Mouse (Mus musculus): ENCODE data around the gene Pcdh9. TPM values are rescaled to one million over a fixed set of nuclear protein-coding genes. Genes with fewer than 3 reads are reported as not detected.

The Pcdh9 gene
- total and polyA plus RNA-seq, 2 experiments, result 0.01 to 0.37 TPM

GRCm38 (mm10) chr14:93880071-93880470, 10.4 kb downstream of the Pcdh9 start:
- Histone ChIP-seq H3K36me3 (ENCODE audit: control insufficient read depth, insufficient read depth, low read length) (no peaks in the 10 kb centered on the region), H3K4me1 (ENCODE audit: control insufficient read depth, insufficient read depth, low read length) (no peaks in the 10 kb centered on the region), H3K4me3 (ENCODE audit: insufficient read depth, low read depth, low read length) (no peak overlapping the region), H3K79me2 (ENCODE audit: control insufficient read depth, insufficient read depth, low read length) (no peaks in the 10 kb centered on the region), H3K27ac (replicated peaks; ENCODE audit: insufficient read depth, low read depth, low read length) (no peak overlapping the region), H3K9ac (ENCODE audit: low read depth, low read length) (no peak overlapping the region), H3K27me3 (ENCODE audit: control insufficient read depth, insufficient read depth, low read length) (no peaks in the 10 kb centered on the region)
- no peak for DNase-seq (ENCODE audit: extremely low read depth, low read depth, low spot score)
- no peak for TF ChIP-seq POLR2A (IDR thresholded peaks at IDR 0.05; ENCODE audit: extremely low read depth, insufficient read depth, low read length)
- TF ChIP-seq CTCF (IDR thresholded peaks at IDR 0.05; ENCODE audit: low read depth, low read length), result no peak
- WGBS, result 95% methylated on average over 1 of the region's 1 CpGs

GRCm38 (mm10) chr14:93875968-93876367, 14.5 kb downstream of the Pcdh9 start:
- DNase-seq (ENCODE audit: extremely low read depth, low read depth, low spot score), result no peak
- H3K36me3 ChIP-seq (ENCODE audit: control insufficient read depth, insufficient read depth, low read length), result no peaks in the 10 kb centered on the region
- H3K79me2 ChIP-seq (ENCODE audit: control insufficient read depth, insufficient read depth, low read length), result no peaks in the 10 kb centered on the region
- H3K4me1 ChIP-seq (ENCODE audit: control insufficient read depth, insufficient read depth, low read length), result no peaks in the 10 kb centered on the region
- H3K27ac ChIP-seq (replicated peaks; ENCODE audit: insufficient read depth, low read depth, low read length), result no peak overlapping the region
- H3K4me3 ChIP-seq (ENCODE audit: insufficient read depth, low read depth, low read length), result no peak overlapping the region
- no peaks in the 10 kb centered on the region for H3K27me3 ChIP-seq (ENCODE audit: control insufficient read depth, insufficient read depth, low read length)
- H3K9ac ChIP-seq (ENCODE audit: low read depth, low read length), result no peak overlapping the region
- WGBS, result 82% methylated on average over 1 of the region's 1 CpGs
- TF ChIP-seq CTCF (IDR thresholded peaks at IDR 0.05; ENCODE audit: low read depth, low read length) (no peak), POLR2A (IDR thresholded peaks at IDR 0.05; ENCODE audit: extremely low read depth, insufficient read depth, low read length) (no peak)

GRCm38 (mm10) chr14:93868211-93868610, 22.3 kb downstream of the Pcdh9 start:
- DNase-seq (ENCODE audit: extremely low read depth, low read depth, low spot score), result no peak
- H3K27ac ChIP-seq (replicated peaks; ENCODE audit: insufficient read depth, low read depth, low read length), result no peak overlapping the region
- H3K79me2 ChIP-seq (ENCODE audit: control insufficient read depth, insufficient read depth, low read length), result no peaks in the 10 kb centered on the region
- TF ChIP-seq POLR2A (IDR thresholded peaks at IDR 0.05; ENCODE audit: extremely low read depth, insufficient read depth, low read length) (no peak), CTCF (IDR thresholded peaks at IDR 0.05; ENCODE audit: low read depth, low read length) (no peak)
- H3K27me3 ChIP-seq (ENCODE audit: control insufficient read depth, insufficient read depth, low read length), result no peaks in the 10 kb centered on the region
- no peaks in the 10 kb centered on the region for H3K4me1 ChIP-seq (ENCODE audit: control insufficient read depth, insufficient read depth, low read length)
- no peak overlapping the region for H3K4me3 ChIP-seq (ENCODE audit: insufficient read depth, low read depth, low read length)
- no peak overlapping the region for H3K9ac ChIP-seq (ENCODE audit: low read depth, low read length)
- no peaks in the 10 kb centered on the region for H3K36me3 ChIP-seq (ENCODE audit: control insufficient read depth, insufficient read depth, low read length)

GRCm38 (mm10) chr14:93858069-93858468, 32.4 kb downstream of the Pcdh9 start:
- WGBS, result 77% methylated on average over 3 of the region's 3 CpGs
- Histone ChIP-seq H3K4me3 (ENCODE audit: insufficient read depth, low read depth, low read length) (no peak overlapping the region), H3K36me3 (ENCODE audit: control insufficient read depth, insufficient read depth, low read length) (no peaks in the 10 kb centered on the region), H3K4me1 (ENCODE audit: control insufficient read depth, insufficient read depth, low read length) (no peaks in the 10 kb centered on the region), H3K27me3 (ENCODE audit: control insufficient read depth, insufficient read depth, low read length) (no peaks in the 10 kb centered on the region), H3K27ac (replicated peaks; ENCODE audit: insufficient read depth, low read depth, low read length) (no peak overlapping the region), H3K9ac (ENCODE audit: low read depth, low read length) (no peak overlapping the region), H3K79me2 (ENCODE audit: control insufficient read depth, insufficient read depth, low read length) (no peaks in the 10 kb centered on the region)
- no peak for DNase-seq (ENCODE audit: extremely low read depth, low read depth, low spot score)
- TF ChIP-seq POLR2A (IDR thresholded peaks at IDR 0.05; ENCODE audit: extremely low read depth, insufficient read depth, low read length) (no peak), CTCF (IDR thresholded peaks at IDR 0.05; ENCODE audit: low read depth, low read length) (no peak)

GRCm38 (mm10) chr14:93846091-93846677, 44.3 kb downstream of the Pcdh9 start:
- H3K79me2 ChIP-seq (ENCODE audit: control insufficient read depth, insufficient read depth, low read length), result no peaks in the 10 kb centered on the region
- no peaks in the 10 kb centered on the region for H3K36me3 ChIP-seq (ENCODE audit: control insufficient read depth, insufficient read depth, low read length)
- H3K4me3 ChIP-seq (ENCODE audit: insufficient read depth, low read depth, low read length), result no peak overlapping the region
- H3K9ac ChIP-seq (ENCODE audit: low read depth, low read length), result no peak overlapping the region
- H3K4me1 ChIP-seq (ENCODE audit: control insufficient read depth, insufficient read depth, low read length), result no peaks in the 10 kb centered on the region
- no peak for DNase-seq (ENCODE audit: extremely low read depth, low read depth, low spot score)
- H3K27ac ChIP-seq (replicated peaks; ENCODE audit: insufficient read depth, low read depth, low read length), result no peak overlapping the region
- TF ChIP-seq POLR2A (IDR thresholded peaks at IDR 0.05; ENCODE audit: extremely low read depth, insufficient read depth, low read length) (no peak), CTCF (IDR thresholded peaks at IDR 0.05; ENCODE audit: low read depth, low read length) (no peak)
- H3K27me3 ChIP-seq (ENCODE audit: control insufficient read depth, insufficient read depth, low read length), result no peaks in the 10 kb centered on the region
- 58% methylated on average over 1 of the region's 1 CpGs for WGBS

- Histone ChIP-seq H3K4me3 (ENCODE audit: insufficient read depth, low read depth, low read length) (no peak overlapping the region), H3K27me3 (ENCODE audit: control insufficient read depth, insufficient read depth, low read length) (no peaks in the 10 kb centered on the region), H3K4me1 (ENCODE audit: control insufficient read depth, insufficient read depth, low read length) (no peaks in the 10 kb centered on the region), H3K27ac (replicated peaks; ENCODE audit: insufficient read depth, low read depth, low read length) (no peak overlapping the region), H3K9ac (ENCODE audit: low read depth, low read length) (no peak overlapping the region), H3K79me2 (ENCODE audit: control insufficient read depth, insufficient read depth, low read length) (no peaks in the 10 kb centered on the region), H3K36me3 (ENCODE audit: control insufficient read depth, insufficient read depth, low read length) (no peaks in the 10 kb centered on the region)
- 81% methylated on average over 3 of the region's 3 CpGs for WGBS
- DNase-seq (ENCODE audit: extremely low read depth, low read depth, low spot score), result no peak
- TF ChIP-seq POLR2A (IDR thresholded peaks at IDR 0.05; ENCODE audit: extremely low read depth, insufficient read depth, low read length) (no peak), CTCF (IDR thresholded peaks at IDR 0.05; ENCODE audit: low read depth, low read length) (no peak)
Observed at GRCm38 (mm10) chr14:93842686-93843288, 47.7 kb downstream of the Pcdh9 start.

Measured in liver, adult 2 months (tissue).